Mouse (Mus musculus): ENCODE results near the gene Scyl2.

GRCm38 (mm10) chr10:89676609-89677008 is 9.5 kb downstream of the Scyl2 start:
- TF ChIP-seq CTCF (IDR thresholded peaks at IDR 0.05; ENCODE audit: low read depth, low read length), result no peak
- TF ChIP-seq GATA2 (IDR thresholded peaks at IDR 0.05; ENCODE audit: borderline replicate concordance, low read depth, low read length), result no peak
- TF ChIP-seq TAL1 (conservative IDR thresholded peaks at IDR 0.05; ENCODE audit: low read depth, low read length), result no peak
